Mouse (Mus musculus) urinary bladder, adult 18-20 months (tissue): ENCODE data around the gene Ewsr1.
"Not testable (repeated sequence)": the region's sequence is repeated elsewhere in the genome, so short reads cannot be mapped to it uniquely, and the experiment has no call there.

ENCODE experiments used
- DNase-seq, 2 experiments: peaks; one replicate each; pipeline ENCODE4 v3.0.0; 2022; ENCODE audit warnings: low spot score in 2 of 2, mixed read lengths in 2 of 2

The Ewsr1 gene

GRCm38 (mm10) chr11:5098035-5098735 lies 881 bp downstream of the Ewsr1 start:
- peak; percentile 20 to 33 for DNase-seq

GRCm38 (mm10) chr11:5096480-5097020 lies 2.5 kb downstream of the Ewsr1 start:
- no peak for DNase-seq

GRCm38 (mm10) chr11:5095877-5096276 lies 3.2 kb downstream of the Ewsr1 start:
- DNase-seq = no peak

GRCm38 (mm10) chr11:5091706-5092105 lies 7.4 kb downstream of the Ewsr1 start:
- DNase-seq = no peak

GRCm38 (mm10) chr11:5089147-5089546 lies 9.9 kb downstream of the Ewsr1 start:
- DNase-seq = no peak

- not testable (repeated sequence) for DNase-seq
These were observed 22.2 kb downstream of the Ewsr1 start for GRCm38 (mm10) chr11:5076843-5077242.

GRCm38 (mm10) chr11:5075760-5076159 lies 23.3 kb downstream of the Ewsr1 start:
- DNase-seq = no peak

- DNase-seq = no peak
These were observed 24.2 kb downstream of the Ewsr1 start for GRCm38 (mm10) chr11:5074882-5075281.

GRCm38 (mm10) chr11:5068126-5068971 lies 30.7 kb downstream of the Ewsr1 start:
- DNase-seq = no peak

- no peak for DNase-seq
These were observed 32.0 kb downstream of the Ewsr1 start for GRCm38 (mm10) chr11:5067063-5067462.

- peak; percentile 84 to 91 for DNase-seq
These were observed 33.8 kb downstream of the Ewsr1 start, which contains the start of gene Gas2l1 for GRCm38 (mm10) chr11:5065056-5065821. Gas2l1 (minus strand) TSS chr11:5065327.

GRCm38 (mm10) chr11:5064282-5065055 lies 34.6 kb downstream of the Ewsr1 start:
- peak; percentile 10 to 47 for DNase-seq

- peak; percentile 38 to 49 for DNase-seq
These were observed 35.3 kb downstream of the Ewsr1 start for GRCm38 (mm10) chr11:5063561-5064281.

- DNase-seq = no peak
These were observed 36.1 kb downstream of the Ewsr1 start for GRCm38 (mm10) chr11:5062860-5063505.

GRCm38 (mm10) chr11:5062326-5062725 lies 36.7 kb downstream of the Ewsr1 start:
- no peak for DNase-seq

- DNase-seq = peak; percentile 98
These were observed 37.5 kb downstream of the Ewsr1 start for GRCm38 (mm10) chr11:5061413-5062139.

GRCm38 (mm10) chr11:5060756-5061412 lies 38.2 kb downstream of the Ewsr1 start:
- DNase-seq = no peak

GRCm38 (mm10) chr11:5059704-5060156 lies 39.3 kb downstream of the Ewsr1 start:
- peak in 1 of 2 experiments; percentile 30 for DNase-seq
